Mouse (Mus musculus): ENCODE data around the gene Sema6b. TPM values are rescaled to one million over a fixed set of nuclear protein-coding genes. Genes with fewer than 3 reads are reported as not detected.
"Not testable (repeated sequence)": the region's sequence is repeated elsewhere in the genome, so short reads cannot be mapped to it uniquely, and the experiment has no call there.

Gene Sema6b
- polyA plus RNA-seq, 1 experiment from 2014 or later, result 1.0 TPM

GRCm38 (mm10) chr17:56119431-56119830, 20.7 kb downstream of the Sema6b start:
- no peak for DNase-seq (ENCODE audit: low spot score)

- no peak for DNase-seq (ENCODE audit: low spot score)
Observed at GRCm38 (mm10) chr17:56117251-56117710, 22.9 kb downstream of the Sema6b start, which contains the start of gene Plin5. Plin5 (minus strand) TSS chr17:56117596.

GRCm38 (mm10) chr17:56116193-56116592, 23.9 kb downstream of the Sema6b start:
- no peak for DNase-seq (ENCODE audit: low spot score)

GRCm38 (mm10) chr17:56112743-56113142, 27.4 kb downstream of the Sema6b start:
- no peak for DNase-seq (ENCODE audit: low spot score)

GRCm38 (mm10) chr17:56111864-56112263, 28.3 kb downstream of the Sema6b start:
- peak; percentile 76 for DNase-seq (ENCODE audit: low spot score)

GRCm38 (mm10) chr17:56111021-56111420, 29.1 kb downstream of the Sema6b start:
- no peak for DNase-seq (ENCODE audit: low spot score)

- DNase-seq (ENCODE audit: low spot score), result no peak
Observed at GRCm38 (mm10) chr17:56110571-56110970, 29.6 kb downstream of the Sema6b start.

- DNase-seq (ENCODE audit: low spot score), result no peak
Observed at GRCm38 (mm10) chr17:56109219-56110051, 30.7 kb downstream of the Sema6b start, which contains the start of gene Plin4. Plin4 (minus strand) TSS chr17:56109803.

GRCm38 (mm10) chr17:56108334-56109044, 31.7 kb downstream of the Sema6b start:
- DNase-seq (ENCODE audit: low spot score), result no peak

GRCm38 (mm10) chr17:56107736-56108135, 32.4 kb downstream of the Sema6b start:
- no peak for DNase-seq (ENCODE audit: low spot score)

GRCm38 (mm10) chr17:56106981-56107380, 33.2 kb downstream of the Sema6b start:
- DNase-seq (ENCODE audit: low spot score), result no peak

GRCm38 (mm10) chr17:56106436-56106835, 33.7 kb downstream of the Sema6b start:
- DNase-seq (ENCODE audit: low spot score), result not testable (repeated sequence)

- DNase-seq (ENCODE audit: low spot score), result not testable (repeated sequence)
Observed at GRCm38 (mm10) chr17:56104821-56105220, 35.3 kb downstream of the Sema6b start.

GRCm38 (mm10) chr17:56103465-56104285, 36.5 kb downstream of the Sema6b start:
- no peak for DNase-seq (ENCODE audit: low spot score)

- no peak for DNase-seq (ENCODE audit: low spot score)
Observed at GRCm38 (mm10) chr17:56102927-56103326, 37.2 kb downstream of the Sema6b start.

GRCm38 (mm10) chr17:56102158-56102557, 38.0 kb downstream of the Sema6b start:
- DNase-seq (ENCODE audit: low spot score), result no peak

- no peak for DNase-seq (ENCODE audit: low spot score)
Observed at GRCm38 (mm10) chr17:56100811-56101210, 39.3 kb downstream of the Sema6b start.

- DNase-seq (ENCODE audit: low spot score), result no peak
Observed at GRCm38 (mm10) chr17:56098711-56099572, 41.2 kb downstream of the Sema6b start.

- no peak for DNase-seq (ENCODE audit: low spot score)
Observed at GRCm38 (mm10) chr17:56098180-56098579, 42.0 kb downstream of the Sema6b start.

- DNase-seq (ENCODE audit: low spot score), result no peak
Observed at GRCm38 (mm10) chr17:56096883-56097282, 43.3 kb downstream of the Sema6b start.

Measured in thymus, postnatal 0 days (tissue).